Mouse (Mus musculus) intestine, postnatal 0 days (tissue): ENCODE measurements around the gene Mast1. TPM values are rescaled to one million over a fixed set of nuclear protein-coding genes. Genes with fewer than 3 reads are reported as not detected.

ENCODE experiments used
- ATAC-seq: fragments of 200-750 bp; cut with Nextera tagmentation; 2 replicates; pipeline ENCODE4 v1.8.0; 2017; ENCODE audit warnings: mild to moderate bottlenecking, moderate TSS enrichment, moderate library complexity
- H3K27ac ChIP-seq: fragments of 300-500 bp; sonication (generic); 2 replicates; pipeline ENCODE4 v1.5.1; 2014; ENCODE audit warnings: mild to moderate bottlenecking, low read depth, low read length, moderate library complexity
- H3K27me3 ChIP-seq: fragments of 300-500 bp; sonication (generic); replicated peaks from 2 replicates; pipeline ENCODE4 v1.6.1; 2014; ENCODE audit warnings: low read length, mixed read lengths; ENCODE audit not compliant: control insufficient read depth, insufficient read depth
- H3K36me3 ChIP-seq: fragments of 300-500 bp; sonication (generic); 2 replicates; pipeline ENCODE4 v1.6.1; 2014; ENCODE audit warnings: mild to moderate bottlenecking, moderate library complexity; ENCODE audit not compliant: control insufficient read depth, insufficient read depth
- H3K4me1 ChIP-seq: fragments of 300-500 bp; sonication (generic); replicated peaks from 2 replicates; pipeline ENCODE4 v1.6.1; 2014; ENCODE audit warnings: antibody characterized with exemption, low read length, mixed read lengths; ENCODE audit not compliant: control insufficient read depth, insufficient read depth
- H3K4me2 ChIP-seq: fragments of 300-500 bp; sonication (generic); replicated peaks from 2 replicates; pipeline ENCODE4 v1.6.1; 2014; ENCODE audit warnings: low read depth, mild to moderate bottlenecking, moderate library complexity
- H3K4me3 ChIP-seq: fragments of 300-500 bp; sonication (generic); 2 replicates; pipeline ENCODE4 v1.5.1; 2014; ENCODE audit warnings: low read depth, low read length
- H3K9ac ChIP-seq: fragments of 300-500 bp; sonication (generic); 2 replicates; pipeline ENCODE4 v1.6.1; 2014; ENCODE audit warnings: mild to moderate bottlenecking, low read depth, low read length
- H3K9me3 ChIP-seq: fragments of 300-500 bp; sonication (generic); 2 replicates; pipeline ENCODE4 v1.6.1; 2016; ENCODE audit warnings: mixed run types; ENCODE audit not compliant: control insufficient read depth
- CTCF ChIP-seq: sonication (generic); IDR thresholded peaks from 2 replicates; pipeline ENCODE4 v1.5.1; 2016; ENCODE audit warnings: low read depth, mild to moderate bottlenecking, control low read depth, antibody characterized with exemption, moderate library complexity
- WGBS: fragments of 180-500 bp; shearing (Covaris S2); extraction: QIAGEN DNeasy Blood & Tissue Kit; methylation state at CpG from one replicate; pipeline ENCODE4 v1.1.7; 2014; 5-methylcytosine and 5-hydroxymethylcytosine counted together
- polyA plus RNA-seq: library from polyadenylated mRNA; unstranded; fragments of >200 nt; fragmentation: Nextera tagmentation; extraction: Ambion mirVana; gene quantifications from 2 replicates; pipeline ENCODE4 v1.2.1, GENCODE M21; 2015

Mast1 gene
- 1.1 TPM in 2 replicates for polyA plus RNA-seq

GRCm38 (mm10) chr8:84936962-84937546 is at the start of gene Mast1:
Gene Mast1, minus strand, starts transcription at chr8:84937359.
- no peak within 1 kb of the TSS for H3K9ac ChIP-seq
- no peak within 1 kb of the TSS for H3K27ac ChIP-seq
- ATAC-seq: peak; percentile 36; the same call in 1 of the 2 replicates
- no peaks in the 10 kb centered on the region for H3K4me1 ChIP-seq
- TF ChIP-seq CTCF: peak; percentile 77
- H3K4me3 ChIP-seq: peak within 1 kb of the TSS; percentile 35
- H3K4me2 ChIP-seq: peak within 1 kb of the TSS; percentile 62
- under 1% methylated on average over 48 of the region's 50 CpGs for WGBS
- H3K36me3 ChIP-seq: no peaks in the 10 kb centered on the region
- H3K9me3 ChIP-seq: no peaks in the 10 kb centered on the region
- H3K27me3 ChIP-seq: peaks cover 61% of the 10 kb centered on the region

- H3K9ac ChIP-seq: peak overlapping the region; percentile 53; the same call in 1 of the 2 replicates
- WGBS: 14% methylated on average over 8 of the region's 8 CpGs
Measured at GRCm38 (mm10) chr8:84986379-84986945, 49.3 kb upstream of the Mast1 start.

GRCm38 (mm10) chr8:84985684-84986378 is 48.7 kb upstream of the Mast1 start:
- Histone ChIP-seq H3K9me3 (no peaks in the 10 kb centered on the region), H3K9ac (peak overlapping the region; percentile 53), H3K36me3 (no peaks in the 10 kb centered on the region), H3K27ac (peak overlapping the region; percentile 89), H3K4me1 (peaks cover 27% of the 10 kb centered on the region), H3K27me3 (no peaks in the 10 kb centered on the region), H3K4me3 (peak overlapping the region; percentile 46), H3K4me2 (peak overlapping the region; percentile 96)
- WGBS: under 1% methylated on average over 53 of the region's 53 CpGs
- peak; percentile 28 for ATAC-seq
- TF ChIP-seq CTCF: no peak

More at GRCm38 (mm10) chr8:84986379-84986945, 49.3 kb upstream of the Mast1 start:
- peak overlapping the region; percentile 96 for H3K4me2 ChIP-seq
- ATAC-seq: no peak
- H3K36me3 ChIP-seq: no peaks in the 10 kb centered on the region
- peak overlapping the region; percentile 46 for H3K4me3 ChIP-seq
- no peak for TF ChIP-seq CTCF
- no peaks in the 10 kb centered on the region for H3K27me3 ChIP-seq
- H3K4me1 ChIP-seq: peaks cover 20% of the 10 kb centered on the region
- H3K9me3 ChIP-seq: no peaks in the 10 kb centered on the region
- peak overlapping the region; percentile 89 for H3K27ac ChIP-seq

- peak overlapping the region; percentile 53 for H3K9ac ChIP-seq
- H3K9me3 ChIP-seq: no peaks in the 10 kb centered on the region
- 1% methylated on average over 23 of the region's 23 CpGs for WGBS
- H3K27ac ChIP-seq: peak overlapping the region; percentile 89
- no peak for TF ChIP-seq CTCF
- no peaks in the 10 kb centered on the region for H3K36me3 ChIP-seq
- peak overlapping the region; percentile 96 for H3K4me2 ChIP-seq
- H3K27me3 ChIP-seq: no peaks in the 10 kb centered on the region
- peaks cover 32% of the 10 kb centered on the region for H3K4me1 ChIP-seq
- no peak for ATAC-seq
- H3K4me3 ChIP-seq: peak overlapping the region; percentile 46
Measured at GRCm38 (mm10) chr8:84985049-84985683, 48.0 kb upstream of the Mast1 start.

- Histone ChIP-seq H3K36me3 (no peaks in the 10 kb centered on the region), H3K9me3 (no peaks in the 10 kb centered on the region), H3K4me1 (peaks cover 35% of the 10 kb centered on the region), H3K9ac (peak overlapping the region; percentile 53), H3K4me3 (peak overlapping the region; percentile 46), H3K27ac (peak overlapping the region; percentile 89), H3K4me2 (peak overlapping the region; percentile 96), H3K27me3 (no peaks in the 10 kb centered on the region)
- WGBS: 6% methylated on average over 16 of the region's 16 CpGs
- TF ChIP-seq CTCF: no peak
- no peak for ATAC-seq
Measured at GRCm38 (mm10) chr8:84984294-84985048, 47.3 kb upstream of the Mast1 start.
